Mouse (Mus musculus) neural tube, embryonic 14.5 days (tissue): Measurements from ENCODE around the gene Usp30. TPM values are rescaled to one million over a fixed set of nuclear protein-coding genes. Genes with fewer than 3 reads are reported as not detected.

Experiments used
- ATAC-seq: fragments of 200-750 bp; cut with Nextera tagmentation; 2 replicates; pipeline ENCODE4 v1.8.0; 2017; ENCODE audit warnings: low read depth, mild to moderate bottlenecking, moderate TSS enrichment, moderate library complexity
- H3K27ac ChIP-seq: fragments of 300-500 bp; sonication (generic); 2 replicates; pipeline ENCODE4 v1.5.1; 2014; ENCODE audit warnings: low read depth, mild to moderate bottlenecking, control low read depth, low read length, moderate library complexity, mixed read lengths
- H3K27me3 ChIP-seq: fragments of 300-500 bp; sonication (generic); 2 replicates; pipeline ENCODE4 v1.6.1; 2014; ENCODE audit warnings: low read length; ENCODE audit not compliant: control insufficient read depth, insufficient read depth
- H3K36me3 ChIP-seq: fragments of 300-500 bp; sonication (generic); 2 replicates; pipeline ENCODE4 v1.6.1; 2014; ENCODE audit warnings: low read length, mixed read lengths; ENCODE audit not compliant: control insufficient read depth, insufficient read depth
- H3K4me1 ChIP-seq: fragments of 300-500 bp; sonication (generic); 2 replicates; pipeline ENCODE4 v1.6.1; 2014; ENCODE audit warnings: low read length; ENCODE audit not compliant: control insufficient read depth, insufficient read depth
- H3K4me2 ChIP-seq: fragments of 300-500 bp; sonication (generic); 2 replicates; pipeline ENCODE4 v1.6.1; 2014; ENCODE audit warnings: mild to moderate bottlenecking, low read depth, low read length, control low read depth
- H3K4me3 ChIP-seq: fragments of 300-500 bp; sonication (generic); 2 replicates; pipeline ENCODE4 v1.5.1; 2014; ENCODE audit warnings: low read depth, low read length, control low read depth, mixed read lengths
- H3K9ac ChIP-seq: fragments of 300-500 bp; sonication (generic); replicated peaks from 2 replicates; pipeline ENCODE4 v1.6.1; 2014; ENCODE audit warnings: low read depth, mild to moderate bottlenecking, control low read depth, low read length, mixed read lengths
- H3K9me3 ChIP-seq: fragments of 300-500 bp; sonication (generic); 2 replicates; pipeline ENCODE4 v1.6.1; 2016; ENCODE audit warnings: low read length; ENCODE audit not compliant: control insufficient read depth
- WGBS: fragments of 180-500 bp; shearing (Covaris S2); extraction: QIAGEN DNeasy Blood & Tissue Kit; methylation state at CpG from one replicate; pipeline ENCODE4 v1.1.7; 2014; 5-methylcytosine and 5-hydroxymethylcytosine counted together
- polyA plus RNA-seq: library from polyadenylated mRNA; unstranded; fragments of >200 nt; fragmentation: Nextera tagmentation; extraction: Ambion mirVana; gene quantifications from 2 replicates; pipeline ENCODE4 v1.2.1, GENCODE M21; 2014

Usp30 gene
- polyA plus RNA-seq, 1 experiment from 2014 or later: 16.9 TPM

- ATAC-seq: no peak
- no peaks in the 10 kb centered on the region for H3K4me1 ChIP-seq
- H3K4me2 ChIP-seq: no peak overlapping the region
- no peaks in the 10 kb centered on the region for H3K9me3 ChIP-seq
- no peak overlapping the region for H3K9ac ChIP-seq
- H3K4me3 ChIP-seq: no peak overlapping the region
- no peaks in the 10 kb centered on the region for H3K27me3 ChIP-seq
- H3K27ac ChIP-seq: no peak overlapping the region
- WGBS: 50% methylated on average over 8 of the region's 8 CpGs
- no peaks in the 10 kb centered on the region for H3K36me3 ChIP-seq
These were observed 11.7 kb downstream of the Usp30 start for GRCm38 (mm10) chr5:114077009-114077408.

GRCm38 (mm10) chr5:114085501-114085900, 20.2 kb downstream of the Usp30 start:
- no peaks in the 10 kb centered on the region for H3K27me3 ChIP-seq
- H3K4me3 ChIP-seq: no peak overlapping the region
- WGBS: 82% methylated on average over 14 of the region's 14 CpGs
- no peak overlapping the region for H3K4me2 ChIP-seq
- H3K9ac ChIP-seq: no peak overlapping the region
- H3K27ac ChIP-seq: no peak overlapping the region
- no peak for ATAC-seq
- H3K9me3 ChIP-seq: no peaks in the 10 kb centered on the region
- peaks cover 7% of the 10 kb centered on the region; the same call in 1 of the 2 replicates for H3K4me1 ChIP-seq
- no peaks in the 10 kb centered on the region for H3K36me3 ChIP-seq

- H3K4me3 ChIP-seq: no peak overlapping the region
- no peaks in the 10 kb centered on the region for H3K9me3 ChIP-seq
- 83% methylated on average over 12 of the region's 12 CpGs for WGBS
These were observed 22.7 kb downstream of the Usp30 start for GRCm38 (mm10) chr5:114087875-114088480.

GRCm38 (mm10) chr5:114090421-114091013, 25.3 kb downstream of the Usp30 start:
- no peaks in the 10 kb centered on the region for H3K9me3 ChIP-seq
- no peaks in the 10 kb centered on the region for H3K27me3 ChIP-seq
- 12% methylated on average over 7 of the region's 7 CpGs for WGBS
- H3K27ac ChIP-seq: peak overlapping the region; percentile 95
- peak overlapping the region; percentile 68 for H3K4me2 ChIP-seq
- H3K36me3 ChIP-seq: no peaks in the 10 kb centered on the region
- peak overlapping the region; percentile 84 for H3K4me3 ChIP-seq
- H3K4me1 ChIP-seq: peaks cover 7% of the 10 kb centered on the region; the same call in 1 of the 2 replicates
- peak overlapping the region; percentile 95 for H3K9ac ChIP-seq
- no peak for ATAC-seq

More at GRCm38 (mm10) chr5:114087875-114088480, 22.7 kb downstream of the Usp30 start:
- H3K4me2 ChIP-seq: no peak overlapping the region
- peaks cover 7% of the 10 kb centered on the region; the same call in 1 of the 2 replicates for H3K4me1 ChIP-seq
- no peak overlapping the region for H3K27ac ChIP-seq
- H3K36me3 ChIP-seq: no peaks in the 10 kb centered on the region
- no peak for ATAC-seq
- no peaks in the 10 kb centered on the region for H3K27me3 ChIP-seq
- H3K9ac ChIP-seq: no peak overlapping the region

GRCm38 (mm10) chr5:114091057-114091807, 26.0 kb downstream of the Usp30 start, which contains the start of gene Svop:
TSS of gene Svop (minus strand) at chr5:114091570.
- Histone ChIP-seq H3K9ac (peak within 1 kb of the TSS; percentile 95), H3K4me3 (peak within 1 kb of the TSS; percentile 84), H3K4me2 (peak within 1 kb of the TSS; percentile 68), H3K27me3 (no peaks in the 10 kb centered on the region), H3K27ac (peak within 1 kb of the TSS; percentile 95), H3K36me3 (no peaks in the 10 kb centered on the region), H3K4me1 (peaks cover 7% of the 10 kb centered on the region; the same call in 1 of the 2 replicates), H3K9me3 (no peaks in the 10 kb centered on the region)
- 3% methylated on average over 40 of the region's 40 CpGs for WGBS
- ATAC-seq: peak; percentile 83

- Histone ChIP-seq H3K4me2 (peak overlapping the region; percentile 98), H3K27me3 (no peaks in the 10 kb centered on the region), H3K36me3 (0 out of 2 replicates have a peak, but pooled peaks cover 5% of the 10 kb centered on the region), H3K9me3 (no peaks in the 10 kb centered on the region), H3K27ac (peak overlapping the region; percentile 71), H3K9ac (peak overlapping the region; percentile 90), H3K4me3 (peak overlapping the region; percentile 91), H3K4me1 (peaks cover 11% of the 10 kb centered on the region)
- 7% methylated on average over 37 of the region's 37 CpGs for WGBS
- ATAC-seq: peak; percentile 93
These were observed 34.6 kb downstream of the Usp30 start for GRCm38 (mm10) chr5:114099709-114100389.

GRCm38 (mm10) chr5:114100390-114101099, 35.3 kb downstream of the Usp30 start:
- Histone ChIP-seq H3K4me2 (peak overlapping the region; percentile 98), H3K4me3 (peak overlapping the region; percentile 91), H3K9me3 (no peaks in the 10 kb centered on the region), H3K36me3 (peaks cover 11% of the 10 kb centered on the region; the same call in 1 of the 2 replicates), H3K4me1 (peaks cover 11% of the 10 kb centered on the region), H3K27ac (peak overlapping the region; percentile 71; the same call in 1 of the 2 replicates), H3K27me3 (no peaks in the 10 kb centered on the region), H3K9ac (peak overlapping the region; percentile 90)
- ATAC-seq: peak; percentile 58; the same call in 1 of the 2 replicates
- WGBS: 3% methylated on average over 52 of the region's 64 CpGs

- H3K4me2 ChIP-seq: no peak overlapping the region
- no peaks in the 10 kb centered on the region for H3K27me3 ChIP-seq
- peaks cover 11% of the 10 kb centered on the region for H3K4me1 ChIP-seq
- peaks cover 21% of the 10 kb centered on the region for H3K36me3 ChIP-seq
- H3K27ac ChIP-seq: no peak overlapping the region
- no peak overlapping the region for H3K4me3 ChIP-seq
- H3K9ac ChIP-seq: no peak overlapping the region
- no peaks in the 10 kb centered on the region for H3K9me3 ChIP-seq
- WGBS: 86% methylated on average over 4 of the region's 4 CpGs
- ATAC-seq: no peak
These were observed 36.6 kb downstream of the Usp30 start for GRCm38 (mm10) chr5:114101873-114102272.
